In genomic region chr9:121389258-121389657, GRCm38 (mm10) we compare ENCODE assay signal across 23 mouse cellular contexts.
"Had no signal": no experiment of that assay in that cellular context is flagged by ENCODE, and none has a peak within 500 bp of the region (broad histone marks: within the 10 kb centered on the region; RNA-seq: fewer than 3 reads in every experiment).

No protein-coding gene starts in this region.

- H3K4me2 ChIP-seq: heart, embryonic 12.5 days; hindbrain, embryonic 12.5 days; hindbrain, embryonic 14.5 days; intestine, embryonic 15.5 days; limb, embryonic 12.5 days; liver, embryonic 11.5 days; liver, embryonic 13.5 days; liver, embryonic 15.5 days had no signal

- H3K9ac ChIP-seq: heart, embryonic 12.5 days; hindbrain, embryonic 12.5 days; hindbrain, embryonic 14.5 days; intestine, embryonic 15.5 days; limb, embryonic 12.5 days; liver, embryonic 13.5 days; liver, embryonic 15.5 days had no signal

- ATAC-seq: hindbrain, embryonic 16.5 days; intestine, embryonic 15.5 days; intestine, postnatal 0 days had no signal

- H3K27ac ChIP-seq: gastrocnemius, adult 2 months; heart, embryonic 10.5 days; hindbrain, embryonic 12.5 days; hindbrain, embryonic 14.5 days; intestine, embryonic 15.5 days; limb, embryonic 12.5 days; liver, embryonic 13.5 days; liver, embryonic 15.5 days had no signal

- H3K9me3 ChIP-seq: heart, embryonic 10.5 days; hindbrain, embryonic 12.5 days; intestine, embryonic 15.5 days; limb, embryonic 10.5 days; limb, embryonic 12.5 days; liver, embryonic 13.5 days; liver, embryonic 15.5 days had no signal

- H3K36me3 ChIP-seq: intestine, embryonic 15.5 days; liver, embryonic 13.5 days had no signal

- H3K27me3 ChIP-seq: heart, embryonic 12.5 days; hindbrain, embryonic 12.5 days; intestine, embryonic 15.5 days; limb, embryonic 12.5 days; liver, embryonic 13.5 days; liver, embryonic 15.5 days had no signal

- DNase-seq: gastrocnemius, adult 2 months; gastrocnemius, postnatal 10 days; gastrocnemius, postnatal 25 days; heart, adult 18-20 months; heart, postnatal 10 days; heart, postnatal 4 days; kidney, adult 18-20 months; kidney, adult 8-10 months; kidney, postnatal 4 days; liver; liver, embryonic 13.5 days had no signal

- H3K4me3 ChIP-seq: gastrocnemius, adult 2 months; heart, embryonic 10.5 days; heart, embryonic 12.5 days; hindbrain, embryonic 10.5 days; hindbrain, embryonic 12.5 days; intestine, embryonic 15.5 days; limb, embryonic 10.5 days; limb, embryonic 12.5 days; liver, embryonic 13.5 days; liver, embryonic 15.5 days had no signal
